Mouse (Mus musculus): Measurements from ENCODE around the gene Fasn.

Gene Fasn

DNA sequence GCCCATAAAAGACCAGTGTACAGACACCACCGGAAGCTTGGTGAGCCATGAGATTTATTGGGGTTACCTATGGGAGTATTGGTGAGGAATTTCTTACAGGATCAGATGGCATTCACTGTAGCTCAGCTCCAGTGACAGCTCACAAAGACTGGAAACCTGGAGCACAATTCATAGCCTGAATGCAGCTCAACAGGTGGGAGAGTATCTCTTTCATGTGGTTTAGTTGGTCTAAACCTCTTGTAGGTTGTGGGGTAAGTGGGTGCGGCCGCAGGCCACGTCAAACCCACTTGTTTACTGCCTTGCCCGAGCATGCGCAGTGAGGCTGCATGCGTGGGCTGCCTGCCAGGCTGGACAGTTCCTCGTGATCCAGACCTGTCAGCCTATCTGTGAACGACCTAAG, 64.1 kb downstream of the Fasn start:
- no peak for DNase-seq (ENCODE audit: low spot score)

Measured in urinary bladder, postnatal 10 days (tissue).